Mouse (Mus musculus) ES-Bruce4 (cell line): ENCODE measurements at regions not wholly inside any gene's neighbourhood (a gene's known extent, or its start where the extent isn't known, plus 50 kb on each side); places are given as distances from the start of the nearest gene placed in this dataset.

Experiments used
- H3K27ac ChIP-seq: 2 replicates; pipeline ENCODE4 v1.5.1; 2012; ENCODE audit warnings: low read length, inconsistent platforms; ENCODE audit not compliant: insufficient read depth
- H3K27me3 ChIP-seq: 2 replicates; pipeline ENCODE4 v1.6.1; 2012; ENCODE audit warnings: mild to moderate bottlenecking, low read length, inconsistent platforms; ENCODE audit not compliant: control insufficient read depth, poor library complexity, insufficient read depth, severe bottlenecking
- H3K36me3 ChIP-seq: 2 replicates; pipeline ENCODE4 v1.6.1; 2012; ENCODE audit warnings: inconsistent platforms, mild to moderate bottlenecking, low read length, moderate library complexity; ENCODE audit not compliant: control insufficient read depth, poor library complexity, insufficient read depth, severe bottlenecking
- H3K4me1 ChIP-seq: one replicate; pipeline ENCODE4 v1.8.1; 2011; ENCODE audit warnings: low read length; ENCODE audit not compliant: control insufficient read depth, insufficient read depth
- H3K4me3 ChIP-seq: 2 replicates; pipeline ENCODE4 v1.5.1; 2011; ENCODE audit warnings: low read depth, mild to moderate bottlenecking, low read length
- H3K9ac ChIP-seq: 2 replicates; pipeline ENCODE4 v1.6.1; 2012; ENCODE audit warnings: low read depth, mild to moderate bottlenecking, inconsistent platforms; ENCODE audit not compliant: poor library complexity, severe bottlenecking
- H3K9me3 ChIP-seq: replicated peaks from 2 replicates; pipeline ENCODE4 v1.6.1; 2012; ENCODE audit warnings: mild to moderate bottlenecking, low read length, inconsistent platforms; ENCODE audit not compliant: control insufficient read depth, poor library complexity, insufficient read depth, severe bottlenecking
- CTCF ChIP-seq: IDR thresholded peaks from one replicate; pipeline ENCODE4 v1.8.1; 2011; ENCODE audit warnings: low read depth, low read length
- EP300 ChIP-seq: IDR thresholded peaks from 2 replicates; pipeline ENCODE4 v1.6.1; 2011; ENCODE audit warnings: low read depth, low read length; ENCODE audit not compliant: insufficient read depth
- POLR2A ChIP-seq: IDR thresholded peaks from one replicate; pipeline ENCODE4 v1.8.1; 2011; ENCODE audit warnings: low read length; ENCODE audit not compliant: insufficient read depth

DNA sequence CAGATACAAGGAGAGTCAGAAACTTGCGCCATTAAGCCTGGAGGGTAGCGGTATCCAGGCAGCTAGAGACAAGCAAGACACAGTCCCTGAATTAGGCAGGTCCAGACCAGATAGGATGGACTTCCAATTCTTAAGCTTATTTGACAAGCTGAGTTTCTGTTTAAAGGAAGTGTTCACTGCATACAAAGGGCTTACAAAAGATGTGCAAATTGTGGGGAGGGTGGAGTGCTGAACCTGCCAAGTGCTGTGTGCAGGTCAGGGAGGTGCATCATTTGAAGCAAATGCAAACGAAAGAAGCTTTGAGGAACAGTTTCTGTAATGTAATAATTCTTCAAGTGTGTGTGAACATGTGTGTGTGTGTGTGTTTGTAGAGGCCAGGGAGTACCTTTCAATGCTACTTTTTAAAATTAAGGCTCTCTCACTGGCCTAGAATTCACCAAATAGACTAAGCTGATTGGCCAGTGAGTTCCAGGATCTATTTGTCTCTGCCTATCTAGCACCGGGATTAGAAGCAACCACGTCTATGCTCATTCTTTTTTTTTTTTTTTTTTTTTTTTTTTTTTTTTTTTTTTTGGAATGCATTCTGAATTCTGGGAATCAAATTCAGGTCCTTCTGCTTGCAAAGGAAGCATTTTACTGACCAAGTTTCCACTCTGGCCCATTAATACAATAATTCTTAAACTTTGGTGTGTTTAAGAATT is 74.6 kb upstream of the Gm4894 start:
- no peak overlapping the region for H3K4me3 ChIP-seq
- no peaks in the 10 kb centered on the region for H3K36me3 ChIP-seq
- H3K27ac ChIP-seq, result no peak overlapping the region
- H3K4me1 ChIP-seq, result no peaks in the 10 kb centered on the region
- no peaks in the 10 kb centered on the region for H3K9me3 ChIP-seq
- TF ChIP-seq CTCF (no peak), POLR2A (no peak), EP300 (peak; percentile 56; the same call in 1 of the 2 replicates)
- no peak overlapping the region for H3K9ac ChIP-seq
- H3K27me3 ChIP-seq, result no peaks in the 10 kb centered on the region

DNA sequence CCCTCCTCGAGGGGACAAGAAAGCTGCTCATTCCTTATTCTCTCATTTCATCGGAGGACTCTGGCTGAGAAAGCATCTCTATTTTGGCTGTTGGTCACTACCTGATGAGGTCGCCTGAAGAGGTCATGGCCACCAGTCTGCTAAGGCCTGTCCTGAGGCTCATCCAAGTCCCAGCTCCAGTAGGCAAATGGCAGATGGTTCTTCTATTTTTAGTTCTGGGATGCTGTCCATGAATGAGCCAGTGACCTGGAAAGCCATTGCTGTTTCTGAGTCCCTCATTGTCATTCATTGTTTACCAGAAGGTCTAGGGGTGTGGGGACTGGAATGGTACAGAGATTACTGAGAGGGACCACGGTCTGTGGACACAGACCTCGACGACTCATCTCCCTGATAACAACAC is 71.8 kb upstream of the Gm4894 start:
- Histone ChIP-seq H3K4me1 (no peaks in the 10 kb centered on the region), H3K9ac (no peak overlapping the region), H3K36me3 (no peaks in the 10 kb centered on the region), H3K27me3 (no peaks in the 10 kb centered on the region), H3K4me3 (no peak overlapping the region), H3K27ac (no peak overlapping the region), H3K9me3 (no peaks in the 10 kb centered on the region)
- no peak for TF ChIP-seq EP300
- no peak for TF ChIP-seq CTCF
- TF ChIP-seq POLR2A, result no peak

DNA sequence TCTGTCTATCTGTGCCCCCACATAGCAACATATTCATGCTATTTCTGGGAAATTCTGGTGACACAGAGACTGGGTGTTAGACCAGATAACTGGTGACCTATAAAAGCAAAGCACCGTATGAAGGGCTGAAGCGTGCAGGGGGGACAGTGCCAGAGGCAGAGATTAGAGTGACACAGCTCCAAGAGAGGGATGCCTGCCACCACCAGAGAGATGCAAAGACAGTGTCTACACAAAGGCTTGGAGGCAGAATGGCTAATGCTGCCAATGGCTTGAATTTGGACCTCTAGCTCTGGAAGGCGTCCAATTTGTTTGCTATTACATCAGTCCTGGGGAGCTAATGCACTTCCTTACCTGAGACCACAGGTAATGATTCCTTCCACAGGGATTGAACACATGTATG is 65.5 kb upstream of the Gm4894 start:
- H3K4me1 ChIP-seq, result no peaks in the 10 kb centered on the region
- TF ChIP-seq POLR2A (no peak), EP300 (no peak), CTCF (no peak)
- no peak overlapping the region for H3K27ac ChIP-seq
- H3K9ac ChIP-seq, result no peak overlapping the region
- no peaks in the 10 kb centered on the region for H3K9me3 ChIP-seq
- H3K4me3 ChIP-seq, result no peak overlapping the region
- no peaks in the 10 kb centered on the region for H3K36me3 ChIP-seq
- no peaks in the 10 kb centered on the region for H3K27me3 ChIP-seq

DNA sequence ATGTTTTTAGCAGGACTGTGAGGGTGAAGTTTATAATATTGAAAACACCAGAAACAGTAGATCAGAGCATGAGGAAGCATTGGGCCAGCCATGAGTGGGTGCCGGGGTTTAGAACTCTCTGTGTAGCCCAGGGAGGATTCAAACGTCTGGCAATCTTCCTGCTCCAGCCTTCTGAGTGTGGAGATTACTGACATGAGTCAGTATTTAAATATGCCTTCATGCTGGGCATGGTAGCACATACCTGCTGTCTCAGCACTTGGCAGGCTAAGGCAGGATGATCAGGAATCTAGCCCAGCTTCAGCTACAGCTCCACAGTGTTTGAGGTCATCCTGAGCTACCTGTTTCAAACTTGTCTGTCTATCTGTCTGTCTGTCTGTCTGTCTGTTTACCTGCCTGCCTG is 60.9 kb upstream of the Gm4894 start:
- Histone ChIP-seq H3K9ac (no peak overlapping the region), H3K4me3 (no peak overlapping the region), H3K4me1 (no peaks in the 10 kb centered on the region), H3K36me3 (no peaks in the 10 kb centered on the region), H3K9me3 (no peaks in the 10 kb centered on the region; the same call in 1 of the 2 replicates), H3K27ac (no peak overlapping the region), H3K27me3 (no peaks in the 10 kb centered on the region)
- TF ChIP-seq CTCF, result no peak
- no peak for TF ChIP-seq POLR2A

DNA sequence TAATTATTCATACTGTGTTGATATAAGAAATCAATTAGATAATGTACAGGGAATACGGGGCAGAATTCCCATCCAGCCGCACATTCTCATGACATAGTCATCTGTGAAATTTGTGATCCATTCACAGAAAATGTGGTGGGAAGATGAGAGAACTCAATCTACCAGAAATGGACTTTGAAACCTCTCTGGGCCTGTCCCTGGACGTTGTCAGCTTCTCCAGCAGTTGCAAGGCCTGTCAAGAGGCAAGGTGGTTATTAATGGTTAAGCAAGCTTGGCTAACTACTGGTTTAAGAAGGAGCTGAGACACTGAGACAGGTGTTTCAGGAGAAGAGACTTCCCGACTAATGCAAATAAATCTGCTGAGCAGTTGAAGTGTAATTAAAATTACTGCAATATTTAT is 57.6 kb upstream of the Gm4894 start:
- no peak for TF ChIP-seq CTCF
- no peak for TF ChIP-seq EP300
- TF ChIP-seq POLR2A, result no peak
- Histone ChIP-seq H3K27me3 (no peaks in the 10 kb centered on the region), H3K27ac (no peak overlapping the region), H3K36me3 (no peaks in the 10 kb centered on the region), H3K4me1 (no peaks in the 10 kb centered on the region), H3K9ac (no peak overlapping the region), H3K4me3 (no peak overlapping the region), H3K9me3 (no peaks in the 10 kb centered on the region; the same call in 1 of the 2 replicates)
